Mouse (Mus musculus) retina, adult 2 months (tissue): ENCODE measurements around the gene Smim26.
"Not testable (repeated sequence)": the region's sequence is repeated elsewhere in the genome, so short reads cannot be mapped to it uniquely, and the experiment has no call there.

Experiments used
- DNase-seq: peaks from one replicate; pipeline ENCODE4 v3.0.0-alpha.2; 2012; ENCODE audit warnings: low read depth, low spot score

Smim26 gene

GRCm38 (mm10) chr2:144593951-144594651, at the start of gene Smim26:
Smim26 (plus strand) TSS chr2:144594054.
- peak; percentile 80 for DNase-seq

- DNase-seq: no peak
These were observed 49.2 kb upstream of the Smim26 start for GRCm38 (mm10) chr2:144544630-144545029.

GRCm38 (mm10) chr2:144545061-144545460, 48.8 kb upstream of the Smim26 start:
- no peak for DNase-seq

- no peak for DNase-seq
These were observed 48.4 kb upstream of the Smim26 start for GRCm38 (mm10) chr2:144545481-144545880.

GRCm38 (mm10) chr2:144547559-144547958, 46.3 kb upstream of the Smim26 start:
- no peak for DNase-seq

- no peak for DNase-seq
These were observed 43.3 kb upstream of the Smim26 start, which contains the start of gene Rbbp9 for GRCm38 (mm10) chr2:144550529-144550928. Rbbp9 (minus strand) TSS chr2:144550869.

DNA sequence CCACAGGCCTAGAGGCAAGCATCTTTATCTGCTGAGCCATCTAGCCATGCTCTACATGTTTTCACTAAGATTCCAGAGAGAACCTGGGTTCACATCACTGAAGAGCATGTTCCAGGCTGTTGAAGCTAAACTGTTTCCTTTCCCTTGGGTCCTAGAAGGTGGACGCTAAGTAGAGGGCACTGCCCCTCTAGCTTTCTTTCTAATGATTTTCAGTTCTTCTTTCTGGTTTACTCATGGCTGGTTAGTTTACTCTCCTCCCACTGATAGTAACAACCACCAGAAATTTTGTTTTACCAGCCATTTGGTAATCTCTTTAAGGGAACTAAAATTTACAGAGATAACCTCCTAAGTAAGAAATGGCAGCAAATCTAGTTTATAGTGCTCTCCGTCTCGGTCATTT, 39.9 kb upstream of the Smim26 start:
- no peak for DNase-seq

GRCm38 (mm10) chr2:144555286-144555819, 38.5 kb upstream of the Smim26 start:
- no peak for DNase-seq

DNA sequence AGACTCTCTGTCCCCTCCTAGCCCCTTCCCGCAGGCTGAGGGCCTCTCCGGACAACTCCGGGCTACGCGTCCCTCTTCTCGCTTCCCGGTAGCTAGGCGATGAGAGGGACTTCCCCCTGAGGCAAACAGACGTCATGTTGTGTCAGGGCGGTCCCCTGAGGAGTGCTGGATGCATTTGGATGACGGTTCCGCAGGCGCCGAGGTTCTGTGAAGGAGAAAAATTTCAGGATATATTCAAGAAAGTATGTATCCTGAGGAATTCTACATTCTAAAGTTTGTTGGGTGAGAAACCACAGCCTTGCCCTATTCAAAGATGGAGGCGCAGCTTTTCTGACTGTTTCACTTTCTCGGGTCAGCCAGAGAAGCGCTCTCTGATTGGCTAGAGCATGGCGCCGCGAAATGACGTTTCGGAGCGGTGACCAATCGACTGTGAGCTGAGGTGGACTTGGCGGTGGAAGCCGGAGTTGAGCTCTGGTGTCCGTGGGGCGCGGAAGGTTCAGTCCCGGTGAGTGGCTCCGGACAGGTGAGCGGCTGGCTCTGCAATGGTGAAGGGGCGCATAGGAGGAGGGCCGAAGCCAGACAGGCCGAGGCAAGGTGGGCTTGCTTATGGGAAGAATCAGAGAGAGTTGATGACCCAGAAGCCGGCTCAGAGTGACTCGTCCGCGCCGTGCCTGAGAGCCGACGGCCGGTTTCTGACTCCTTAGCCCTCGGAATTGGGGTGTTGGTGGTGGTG, 37.9 kb upstream of the Smim26 start, which contains the start of gene Sec23b:
Gene Sec23b (plus strand): TSS at position 410 of the 733 bp plus-strand sequence.
- DNase-seq: peak; percentile 95

GRCm38 (mm10) chr2:144588723-144589122, 5.1 kb upstream of the Smim26 start:
- no peak for DNase-seq

- DNase-seq: not testable (repeated sequence)
These were observed 818 bp upstream of the Smim26 start for GRCm38 (mm10) chr2:144593036-144593435.

DNA sequence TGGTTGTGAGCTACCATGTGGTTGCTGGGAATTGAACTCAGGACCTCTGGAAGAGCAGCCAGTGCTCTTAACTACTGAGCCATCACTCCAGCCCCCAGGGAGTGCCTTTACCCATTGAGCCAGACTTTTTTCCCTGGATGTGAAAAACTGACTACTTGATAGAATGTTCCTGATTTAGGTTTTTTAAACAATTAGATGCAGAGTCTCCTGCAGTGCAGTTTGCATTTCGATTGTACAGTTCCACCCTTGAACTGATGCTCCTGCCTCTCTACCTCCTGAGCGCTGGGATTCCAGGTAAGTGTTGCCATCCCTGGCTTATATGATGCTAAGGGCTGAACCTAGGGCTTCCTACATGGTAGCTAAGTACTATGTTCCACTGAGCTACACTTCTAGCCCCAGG, 4.2 kb downstream of the Smim26 start:
- DNase-seq: no peak

DNA sequence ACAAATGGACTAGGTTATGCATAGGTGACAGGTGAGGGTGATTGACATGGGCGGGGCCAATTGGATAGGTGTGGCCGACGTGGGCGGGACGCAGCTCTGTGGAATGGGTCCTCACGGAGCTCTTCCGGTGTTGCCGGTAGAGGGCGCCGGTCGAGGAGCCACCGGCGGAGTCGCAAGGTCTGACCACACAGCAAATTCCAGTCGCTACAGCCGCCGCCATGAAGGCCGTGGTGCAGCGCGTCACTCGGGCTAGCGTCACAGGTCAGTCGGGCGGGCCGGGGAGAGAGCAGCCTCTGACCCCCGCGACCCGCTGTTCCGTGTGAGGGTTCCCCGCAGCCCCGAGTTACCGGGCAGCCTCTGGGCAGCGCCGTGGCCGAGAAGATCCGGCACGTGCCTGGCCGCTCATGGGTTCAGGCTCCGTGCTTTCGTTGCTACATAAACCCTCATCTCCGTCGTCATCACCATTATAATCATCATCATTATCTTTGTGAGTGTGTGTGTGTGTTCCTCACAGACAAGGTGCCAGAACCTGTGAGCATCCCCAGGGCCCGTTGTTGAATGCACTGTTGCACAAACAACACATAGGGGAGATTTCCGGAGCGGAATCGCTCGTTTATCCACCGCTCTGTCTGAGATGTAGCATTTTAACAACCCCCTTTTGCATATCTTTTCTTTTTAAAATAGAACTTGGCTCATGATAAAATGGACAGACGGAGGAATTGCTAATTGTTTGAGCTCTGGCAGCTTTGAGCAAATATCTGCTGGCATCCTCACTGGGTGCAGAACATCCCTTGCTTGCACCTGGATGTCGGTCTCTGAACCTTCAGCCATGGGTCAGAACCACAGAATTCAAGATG, 6.2 kb downstream of the Smim26 start, which contains the start of gene Dtd1:
Gene Dtd1 (plus strand): TSS at position 67 of the 857 bp plus-strand sequence.
- peak; percentile 74 for DNase-seq

GRCm38 (mm10) chr2:144601576-144601975, 7.7 kb downstream of the Smim26 start:
- no peak for DNase-seq

DNA sequence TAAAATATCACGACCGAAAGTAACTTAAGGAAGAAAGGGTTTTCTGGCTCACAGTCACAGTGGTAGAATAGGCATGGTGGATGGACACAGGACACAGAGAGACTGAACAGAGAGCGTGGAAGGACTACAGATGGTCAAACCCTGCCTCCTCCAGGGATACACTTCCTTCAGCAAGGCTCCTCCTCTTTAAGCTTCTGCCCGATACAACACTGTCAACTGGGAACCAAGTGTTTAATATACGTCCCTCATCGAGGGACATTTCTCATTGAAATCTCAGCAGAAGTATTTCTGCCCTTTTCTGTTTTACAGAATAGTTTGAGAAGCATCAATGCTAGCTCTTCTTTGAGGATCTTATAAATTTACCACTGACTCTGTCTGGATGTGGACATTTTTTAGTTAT, 20.1 kb downstream of the Smim26 start:
- no peak for DNase-seq

DNA sequence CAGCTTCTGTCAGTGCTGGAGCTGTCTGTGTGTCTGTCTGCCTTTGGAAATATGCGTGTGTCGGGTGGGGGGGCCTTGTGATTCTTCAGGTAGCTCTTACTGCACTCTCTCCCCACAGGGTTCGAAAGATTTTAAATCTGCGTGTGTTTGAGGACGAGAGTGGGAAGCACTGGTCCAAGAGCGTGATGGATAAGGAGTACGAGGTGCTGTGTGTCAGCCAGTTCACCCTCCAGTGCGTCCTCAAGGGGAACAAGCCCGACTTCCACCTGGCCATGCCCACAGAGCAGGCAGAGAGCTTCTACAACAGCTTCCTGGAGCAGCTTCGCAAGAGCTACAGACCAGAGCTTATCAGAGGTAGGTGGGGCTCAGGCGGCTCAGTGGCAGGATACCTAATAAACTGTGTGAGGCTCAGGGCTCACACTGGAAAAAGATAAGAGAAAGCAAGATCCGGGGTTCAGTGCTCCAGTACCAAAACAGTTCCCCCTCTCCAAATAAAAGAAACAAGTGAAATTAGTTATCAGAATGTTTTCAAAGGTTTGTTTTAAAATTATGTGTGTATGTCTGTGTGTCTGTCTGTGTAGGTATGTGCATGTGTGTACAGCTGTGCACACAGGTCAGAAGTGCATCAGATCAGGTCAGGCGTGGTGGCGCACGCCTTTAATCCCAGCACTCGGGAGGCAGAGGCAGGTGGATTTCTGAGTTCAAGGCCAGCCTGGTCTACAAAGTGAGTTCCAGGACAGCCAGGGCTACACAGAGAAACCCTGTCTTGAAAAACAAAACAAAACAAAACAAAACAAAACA, 23.4 kb downstream of the Smim26 start:
- DNase-seq: no peak

DNA sequence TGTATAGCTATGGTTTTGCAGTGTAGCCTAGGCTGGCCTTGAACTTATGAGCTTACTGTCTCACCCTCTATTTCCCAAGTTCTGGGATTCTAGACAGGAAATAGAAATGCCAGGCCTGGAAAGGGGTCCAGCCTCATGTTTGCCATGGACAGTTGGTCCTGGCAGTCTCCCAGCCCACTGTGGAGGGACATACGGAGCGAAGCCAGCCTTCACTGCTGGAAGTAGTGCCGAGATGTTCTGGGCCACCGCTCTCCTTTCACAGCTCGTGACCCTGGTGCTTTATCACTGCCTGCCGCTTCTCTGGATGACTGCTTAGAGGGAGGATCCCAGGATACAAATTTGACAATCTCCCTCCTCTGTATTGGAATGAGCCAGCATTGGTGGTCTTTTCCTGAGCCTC, 27.6 kb downstream of the Smim26 start:
- no peak for DNase-seq

DNA sequence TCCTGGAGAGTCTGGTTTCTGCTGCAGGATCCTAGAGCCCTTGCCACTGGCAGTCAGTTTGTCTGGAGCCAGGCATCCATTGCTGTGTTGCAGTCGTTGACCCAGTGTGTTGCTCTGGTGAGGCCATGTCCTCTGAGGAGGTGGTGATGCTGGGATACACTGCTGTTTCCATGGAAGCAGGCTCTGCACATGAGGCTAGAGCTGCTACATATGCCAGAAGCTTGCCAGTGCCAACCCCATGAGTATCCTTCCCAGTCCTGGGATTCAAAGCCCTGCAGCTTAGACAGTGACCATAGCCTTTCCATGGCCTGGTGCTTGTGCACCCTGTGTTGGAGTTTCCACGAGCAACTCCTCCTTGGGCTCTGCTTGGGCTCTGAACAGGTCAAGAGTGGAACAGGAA, 39.7 kb downstream of the Smim26 start:
- no peak for DNase-seq

- no peak for DNase-seq
These were observed 40.4 kb downstream of the Smim26 start for GRCm38 (mm10) chr2:144634231-144634630.

DNA sequence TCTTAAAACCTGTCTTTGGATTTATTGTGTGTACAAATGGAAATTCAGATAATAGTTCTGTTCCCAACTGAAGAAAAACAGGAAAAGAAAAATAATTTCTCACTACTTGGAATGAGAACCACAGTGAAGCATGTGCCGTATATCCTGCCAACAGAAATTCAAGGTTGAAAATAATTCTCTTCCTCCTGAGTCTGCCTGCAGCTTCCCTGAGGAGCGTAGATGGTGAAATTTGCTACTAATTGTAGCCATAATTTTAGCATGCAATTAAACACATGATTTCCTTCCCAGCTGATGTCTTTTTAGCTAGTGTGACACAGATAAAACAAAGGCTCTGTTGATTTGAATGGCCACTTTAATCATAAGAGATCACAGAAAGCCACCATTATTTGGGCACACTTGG, 40.9 kb downstream of the Smim26 start:
- DNase-seq: no peak
